Mouse (Mus musculus) ES-Bruce4 (cell line): Measurements from ENCODE around the gene Trak2. TPM values are rescaled to one million over a fixed set of nuclear protein-coding genes. Genes with fewer than 3 reads are reported as not detected.

Experiments used
- H3K27ac ChIP-seq: 2 replicates; pipeline ENCODE4 v1.5.1; 2012; ENCODE audit warnings: low read length, inconsistent platforms; ENCODE audit not compliant: insufficient read depth
- H3K27me3 ChIP-seq: 2 replicates; pipeline ENCODE4 v1.6.1; 2012; ENCODE audit warnings: mild to moderate bottlenecking, low read length, inconsistent platforms; ENCODE audit not compliant: control insufficient read depth, poor library complexity, insufficient read depth, severe bottlenecking
- H3K36me3 ChIP-seq: 2 replicates; pipeline ENCODE4 v1.6.1; 2012; ENCODE audit warnings: inconsistent platforms, mild to moderate bottlenecking, low read length, moderate library complexity; ENCODE audit not compliant: control insufficient read depth, poor library complexity, insufficient read depth, severe bottlenecking
- H3K4me1 ChIP-seq: one replicate; pipeline ENCODE4 v1.8.1; 2011; ENCODE audit warnings: low read length; ENCODE audit not compliant: control insufficient read depth, insufficient read depth
- H3K4me3 ChIP-seq: 2 replicates; pipeline ENCODE4 v1.5.1; 2011; ENCODE audit warnings: low read depth, mild to moderate bottlenecking, low read length
- H3K9ac ChIP-seq: 2 replicates; pipeline ENCODE4 v1.6.1; 2012; ENCODE audit warnings: low read depth, mild to moderate bottlenecking, inconsistent platforms; ENCODE audit not compliant: poor library complexity, severe bottlenecking
- H3K9me3 ChIP-seq: replicated peaks from 2 replicates; pipeline ENCODE4 v1.6.1; 2012; ENCODE audit warnings: mild to moderate bottlenecking, low read length, inconsistent platforms; ENCODE audit not compliant: control insufficient read depth, poor library complexity, insufficient read depth, severe bottlenecking
- CTCF ChIP-seq: IDR thresholded peaks from one replicate; pipeline ENCODE4 v1.8.1; 2011; ENCODE audit warnings: low read depth, low read length
- EP300 ChIP-seq: IDR thresholded peaks from 2 replicates; pipeline ENCODE4 v1.6.1; 2011; ENCODE audit warnings: low read depth, low read length; ENCODE audit not compliant: insufficient read depth
- POLR2A ChIP-seq: IDR thresholded peaks from one replicate; pipeline ENCODE4 v1.8.1; 2011; ENCODE audit warnings: low read length; ENCODE audit not compliant: insufficient read depth
- polyA plus RNA-seq: library from polyadenylated mRNA; stranded (reverse); fragments of >200 nt; gene quantifications from 2 replicates; pipeline ENCODE4 v1.2.4, GENCODE M21; 2011; ENCODE audit warnings: low read depth; ENCODE audit not compliant: missing spikeins, insufficient read depth, insufficient read length

Gene Trak2
- polyA plus RNA-seq, 1 experiment: 20.2 TPM

DNA sequence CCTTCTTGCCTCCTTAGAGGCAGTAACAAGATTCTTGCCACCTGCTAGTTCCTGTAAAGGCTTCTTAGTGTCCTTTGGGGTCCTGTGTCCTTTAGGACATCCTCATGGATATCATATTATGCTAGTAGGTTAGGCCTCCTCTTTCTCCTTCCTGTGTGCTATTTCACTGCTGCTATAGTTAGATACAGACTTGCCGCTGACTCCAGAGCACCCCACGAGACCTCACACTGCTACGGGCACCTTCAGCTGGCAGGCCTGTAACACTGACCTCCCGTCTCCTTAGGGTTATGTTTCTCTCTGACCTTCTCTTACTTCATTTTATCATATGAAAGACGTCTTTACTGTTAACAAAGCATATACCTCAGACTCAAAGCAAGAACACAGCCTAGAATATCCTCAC lies 11.4 kb upstream of the Trak2 start:
- TF ChIP-seq CTCF: no peak
- TF ChIP-seq POLR2A: no peak
- no peak for TF ChIP-seq EP300
- Histone ChIP-seq H3K27ac (no peak overlapping the region), H3K4me1 (no peaks in the 10 kb centered on the region), H3K4me3 (no peak overlapping the region), H3K36me3 (no peaks in the 10 kb centered on the region), H3K9me3 (no peaks in the 10 kb centered on the region), H3K9ac (no peak overlapping the region), H3K27me3 (no peaks in the 10 kb centered on the region)

DNA sequence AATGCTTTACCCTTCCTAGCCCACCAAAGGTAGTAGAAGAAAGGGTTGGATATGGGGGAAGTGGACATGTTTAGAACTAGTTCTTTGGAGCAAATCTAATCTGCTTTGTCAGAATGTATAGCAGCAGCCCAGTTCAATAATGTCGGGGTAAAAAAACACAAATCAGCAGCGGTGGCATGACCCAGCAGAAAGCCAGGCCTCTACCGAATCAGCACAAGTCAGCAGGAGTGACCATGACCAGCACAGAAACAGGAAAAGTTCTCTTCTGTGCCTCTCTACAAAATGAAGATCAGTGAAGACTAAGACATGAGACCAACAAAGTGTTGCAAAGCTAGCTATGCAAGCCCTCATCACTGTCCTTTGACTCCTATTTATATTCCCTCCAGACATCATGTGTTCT lies 9.0 kb upstream of the Trak2 start:
- Histone ChIP-seq H3K4me3 (no peak overlapping the region), H3K27ac (no peak overlapping the region), H3K9me3 (no peaks in the 10 kb centered on the region), H3K9ac (no peak overlapping the region), H3K27me3 (no peaks in the 10 kb centered on the region), H3K36me3 (no peaks in the 10 kb centered on the region), H3K4me1 (no peaks in the 10 kb centered on the region)
- TF ChIP-seq EP300: no peak
- no peak for TF ChIP-seq POLR2A
- TF ChIP-seq CTCF: no peak

DNA sequence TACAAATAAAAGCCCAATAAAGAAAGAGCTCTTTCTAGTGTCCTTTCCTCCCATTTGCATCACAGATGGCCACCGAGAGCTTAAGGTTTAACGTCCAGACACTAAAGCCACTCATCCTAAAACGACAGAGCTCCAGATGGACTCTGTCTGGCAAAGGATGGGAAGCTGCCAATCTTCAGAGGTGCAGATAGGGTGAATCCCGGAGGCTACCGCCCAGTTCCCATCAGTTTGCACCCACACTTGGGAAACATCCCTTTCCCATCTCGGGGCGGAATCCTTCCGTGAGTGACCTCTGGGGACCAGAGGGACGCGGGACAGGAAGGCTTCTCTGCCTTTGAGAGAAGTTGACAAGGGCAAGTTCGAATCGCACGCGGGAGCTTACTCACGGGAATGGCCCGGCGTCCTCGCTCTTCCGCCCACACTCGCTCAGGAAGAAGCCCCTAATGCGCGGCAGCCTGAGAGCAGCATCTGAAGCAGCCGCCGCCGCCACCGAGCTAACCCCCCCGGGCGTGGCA lies 322 bp downstream of the Trak2 start:
- H3K9ac ChIP-seq: peak overlapping the region; percentile 78
- peak overlapping the region; percentile 21; the same call in 1 of the 2 replicates for H3K27ac ChIP-seq
- no peaks in the 10 kb centered on the region for H3K36me3 ChIP-seq
- H3K27me3 ChIP-seq: no peaks in the 10 kb centered on the region
- TF ChIP-seq CTCF (no peak), POLR2A (no peak), EP300 (no peak)
- H3K4me1 ChIP-seq: no peaks in the 10 kb centered on the region
- H3K9me3 ChIP-seq: no peaks in the 10 kb centered on the region
- peak overlapping the region; percentile 98 for H3K4me3 ChIP-seq

DNA sequence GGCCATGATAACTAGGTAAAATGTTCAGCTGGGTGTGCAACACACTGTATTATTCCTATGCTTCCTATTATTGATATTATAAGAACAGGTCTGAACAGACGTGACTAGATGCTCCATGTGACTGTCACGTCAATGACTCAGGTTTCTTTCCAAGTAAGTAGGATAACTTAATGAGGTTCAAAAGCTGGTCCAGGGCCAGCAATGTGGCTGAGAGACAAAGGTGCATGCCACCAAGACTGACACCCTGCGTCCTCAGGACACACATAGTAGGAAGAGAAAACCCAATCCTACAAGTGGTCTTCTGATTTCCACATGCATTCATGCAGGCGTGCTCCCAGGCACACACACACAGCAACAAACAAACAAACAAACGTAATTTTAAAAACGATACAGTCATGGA lies 2.1 kb downstream of the Trak2 start:
- Histone ChIP-seq H3K4me3 (no peak overlapping the region), H3K27me3 (no peaks in the 10 kb centered on the region), H3K9me3 (no peaks in the 10 kb centered on the region), H3K27ac (no peak overlapping the region), H3K4me1 (peaks cover 2% of the 10 kb centered on the region), H3K9ac (no peak overlapping the region), H3K36me3 (no peaks in the 10 kb centered on the region)
- TF ChIP-seq EP300: no peak
- no peak for TF ChIP-seq POLR2A
- no peak for TF ChIP-seq CTCF

DNA sequence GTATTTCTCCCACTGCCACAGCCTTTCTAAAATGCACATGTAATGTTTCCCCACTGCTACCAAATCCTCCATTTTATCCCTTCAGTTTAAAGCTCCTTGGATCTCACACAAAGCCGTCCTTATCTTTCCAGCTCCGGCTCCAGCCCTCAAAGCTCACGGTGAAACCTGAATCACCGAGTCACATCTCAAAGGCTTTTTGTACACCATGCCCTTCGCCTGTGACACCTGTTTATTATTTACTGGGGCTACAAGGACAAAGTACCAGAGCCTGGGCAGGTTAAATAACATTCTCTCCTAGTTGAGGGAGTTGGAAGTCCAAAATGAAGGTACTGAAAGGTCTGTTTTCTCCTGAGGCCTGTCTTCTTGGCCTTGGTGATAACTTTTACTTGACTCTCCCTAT lies 3.2 kb downstream of the Trak2 start:
- H3K9ac ChIP-seq: no peak overlapping the region
- H3K9me3 ChIP-seq: no peaks in the 10 kb centered on the region
- TF ChIP-seq EP300 (no peak), POLR2A (no peak), CTCF (no peak)
- no peaks in the 10 kb centered on the region for H3K27me3 ChIP-seq
- no peaks in the 10 kb centered on the region for H3K36me3 ChIP-seq
- no peak overlapping the region for H3K4me3 ChIP-seq
- peaks cover 2% of the 10 kb centered on the region for H3K4me1 ChIP-seq
- no peak overlapping the region for H3K27ac ChIP-seq

DNA sequence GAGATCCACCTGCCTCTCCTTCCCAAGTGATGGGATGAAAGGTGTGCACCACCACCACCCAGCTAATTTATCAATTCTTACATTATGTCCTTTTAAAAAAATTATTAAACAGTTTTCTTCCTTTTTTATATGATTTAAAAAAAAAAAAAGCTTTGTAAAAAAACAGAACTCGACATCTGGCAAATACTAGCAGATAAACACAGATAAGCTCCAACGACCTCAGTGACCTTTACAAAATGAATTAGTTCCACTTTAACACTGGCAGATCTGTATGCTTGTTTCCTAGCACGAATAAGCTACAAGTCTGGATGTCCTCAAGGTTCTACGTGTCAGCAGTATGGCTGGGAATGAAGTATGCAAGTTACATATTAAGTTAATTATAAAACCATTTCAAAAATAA lies 5.7 kb downstream of the Trak2 start:
- Histone ChIP-seq H3K4me1 (peaks cover 2% of the 10 kb centered on the region), H3K9ac (no peak overlapping the region), H3K27me3 (no peaks in the 10 kb centered on the region), H3K27ac (no peak overlapping the region), H3K9me3 (no peaks in the 10 kb centered on the region), H3K36me3 (no peaks in the 10 kb centered on the region), H3K4me3 (no peak overlapping the region)
- TF ChIP-seq EP300 (no peak), CTCF (no peak), POLR2A (no peak)
